Mouse (Mus musculus) neural tube, embryonic 13.5 days (tissue): Measurements from ENCODE around the gene Calcoco1. TPM values are rescaled to one million over a fixed set of nuclear protein-coding genes. Genes with fewer than 3 reads are reported as not detected.

Experiments used
- microRNA counts: library from miRNA; unstranded; fragments of <30 nt; microRNA quantifications from one replicate; lab custom pipeline; 2016
- microRNA-seq: library from miRNA; unstranded; fragments of <30 nt; microRNA quantifications from one replicate; pipeline ENCODE4, GENCODE M21; 2016
- polyA plus RNA-seq: library from polyadenylated mRNA; unstranded; fragments of >200 nt; fragmentation: Nextera tagmentation; extraction: Ambion mirVana; gene quantifications from 2 replicates; pipeline ENCODE4 v1.2.1, GENCODE M21; 2015

Gene Calcoco1
- polyA plus RNA-seq, 1 experiment from 2014 or later, result 35.7 TPM

MicroRNAs encoded within 50 kb of the gene (microRNA counts, 519-probe panel; counts per million panel counts)
- not detected for microRNA mmu-miR-688 (lab: Ali Mortazavi, UCI)

Small RNA genes lying within 50 kb of the gene (microRNA-seq; reads per million reads assigned to microRNA genes)
- gene Mir688, result not detected

Other genes with a start within 250 kb of the Calcoco1 start
- 8.7 and 16.2 TPM in 2 replicates for gene Gm10337, start 218.5 kb downstream of the Calcoco1 start, polyA plus RNA-seq
- 45.8 and 50.6 TPM in 2 replicates for gene Map3k12, start 205.1 kb downstream of the Calcoco1 start, polyA plus RNA-seq
- gene Tarbp2, start 204.0 kb downstream of the Calcoco1 start, polyA plus RNA-seq, result 82.6 and 88.0 TPM in 2 replicates
- 7.3 and 13.3 TPM in 2 replicates for gene Npff, start 197.2 kb downstream of the Calcoco1 start, polyA plus RNA-seq
- 1.3 TPM in 1 of 2 replicates, not detected in the other for gene Gm28047, start 97.1 kb downstream of the Calcoco1 start, polyA plus RNA-seq
- 16.1 and 22.5 TPM in 2 replicates for gene Atf7, start 96.7 kb downstream of the Calcoco1 start, polyA plus RNA-seq
- gene Atp5g2, start 49.8 kb downstream of the Calcoco1 start, polyA plus RNA-seq, result 45.9 and 48.1 TPM in 2 replicates
- gene Hoxc13, start 198.9 kb upstream of the Calcoco1 start, polyA plus RNA-seq, result 4.9 and 8.4 TPM in 2 replicates
- 7.8 and 12.0 TPM in 2 replicates for gene Hoxc12, start 214.6 kb upstream of the Calcoco1 start, polyA plus RNA-seq
- 2.6 and 3.8 TPM in 2 replicates for gene Hoxc11, start 232.2 kb upstream of the Calcoco1 start, polyA plus RNA-seq
- gene Hoxc10, start 244.6 kb upstream of the Calcoco1 start, polyA plus RNA-seq, result 58.5 and 92.4 TPM in 2 replicates
- gene Hoxc5, start 245.3 kb upstream of the Calcoco1 start, polyA plus RNA-seq, result 18.8 and 32.2 TPM in 2 replicates